In the genomic region with DNA sequence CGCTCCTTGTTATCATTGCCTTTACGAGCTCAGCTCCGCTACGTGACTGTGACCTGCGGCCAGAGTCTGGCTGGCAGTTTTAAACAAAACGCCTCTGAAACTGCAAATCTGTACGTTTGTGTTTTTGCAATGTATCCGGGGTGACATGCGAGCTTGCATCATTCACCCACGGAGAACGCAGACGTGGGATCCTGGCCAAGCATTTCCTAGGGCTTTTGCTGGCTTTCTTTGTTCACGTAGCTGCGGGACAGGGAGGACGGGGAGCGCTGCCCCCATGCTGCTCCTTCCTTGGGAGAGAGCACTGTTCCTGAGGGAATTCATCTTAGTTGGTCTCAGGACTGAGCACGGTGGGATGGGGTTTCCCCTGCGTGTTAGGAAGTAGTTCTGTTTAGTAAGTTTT, we compare ENCODE assay signal across 9 mouse cellular contexts. TPM values are rescaled to one million over a fixed set of nuclear protein-coding genes. Genes with fewer than 3 reads are reported as not detected.
DNase-seq lines count a peak whose midpoint lies in the region; ATAC-seq lines count a peak whose summit lies in the region.
"Had no signal": no experiment of that assay in that cellular context is flagged by ENCODE, and none has a peak within 500 bp of the region (broad histone marks: within the 10 kb centered on the region; RNA-seq: fewer than 3 reads in every experiment).

No protein-coding gene starts in this region.

- H3K9ac ChIP-seq in lung, embryonic 15.5 days: peak overlapping the region; percentile 7; the same call in 1 of the 2 replicates
- no peak overlapping the region for H3K9ac ChIP-seq in stomach, embryonic 15.5 days

- WGBS in lung, embryonic 15.5 days: 28% methylated on average over 18 of the region's 18 CpGs
- 82% methylated on average over 18 of the region's 18 CpGs for WGBS in limb, embryonic 10.5 days
- WGBS in stomach, embryonic 15.5 days: 38% methylated on average over 18 of the region's 18 CpGs

- no peaks in the 10 kb centered on the region for H3K9me3 ChIP-seq in lung, embryonic 15.5 days
- no peaks in the 10 kb centered on the region for H3K9me3 ChIP-seq in limb, embryonic 10.5 days (replicated peaks)
- H3K9me3 ChIP-seq in stomach, embryonic 15.5 days: no peaks in the 10 kb centered on the region

- peak overlapping the region; percentile 94 for H3K27ac ChIP-seq in lung, embryonic 15.5 days
- H3K27ac ChIP-seq in limb, embryonic 10.5 days: peak overlapping the region; percentile 31; the same call in 1 of the 2 replicates
- peak overlapping the region; percentile 89 for H3K27ac ChIP-seq in stomach, embryonic 15.5 days

- peak overlapping the region; percentile 66 for H3K4me3 ChIP-seq in lung, embryonic 15.5 days
- H3K4me3 ChIP-seq in limb, embryonic 10.5 days: no peak overlapping the region
- H3K4me3 ChIP-seq in stomach, embryonic 15.5 days (replicated peaks): peak overlapping the region; percentile 90

- no peaks in the 10 kb centered on the region for H3K27me3 ChIP-seq in lung, embryonic 15.5 days
- H3K27me3 ChIP-seq in limb, embryonic 10.5 days (ENCODE audit: low read depth, poor library complexity, severe bottlenecking): no peaks in the 10 kb centered on the region
- H3K27me3 ChIP-seq in stomach, embryonic 15.5 days (replicated peaks): no peaks in the 10 kb centered on the region

- peak overlapping the region; percentile 65 for H3K4me2 ChIP-seq in lung, embryonic 15.5 days
- H3K4me2 ChIP-seq in stomach, embryonic 15.5 days: peak overlapping the region; percentile 72

- H3K4me1 ChIP-seq in lung, embryonic 15.5 days: peaks cover 75% of the 10 kb centered on the region
- peaks cover 88% of the 10 kb centered on the region for H3K4me1 ChIP-seq in limb, embryonic 10.5 days
- H3K4me1 ChIP-seq in stomach, embryonic 15.5 days: peaks cover 50% of the 10 kb centered on the region

- DNase-seq in cerebellum, adult 8-10 months: peak; percentile 46
- no peak for DNase-seq in cerebellum, postnatal 36 days
- DNase-seq in lung, postnatal 14 days: no peak
- no peak for DNase-seq in limb, embryonic 10.5 days (ENCODE audit: low spot score)
- DNase-seq in retina, embryonic 14.5 days (ENCODE audit: low spot score): no peak
- no peak for DNase-seq in layer of hippocampus, postnatal 25 days (ENCODE audit: extremely low spot score in 1 of 2, low spot score in 1 of 2)
- DNase-seq: adrenal gland, postnatal 36 days had no signal

- H3K36me3 ChIP-seq in lung, embryonic 15.5 days: 0 out of 2 replicates have a peak, but pooled peaks cover 4% of the 10 kb centered on the region
- peaks cover 32% of the 10 kb centered on the region for H3K36me3 ChIP-seq in limb, embryonic 10.5 days
- 0 out of 2 replicates have a peak, but pooled peaks cover 13% of the 10 kb centered on the region for H3K36me3 ChIP-seq in stomach, embryonic 15.5 days

- no peak for ATAC-seq in lung, embryonic 15.5 days (ENCODE audit: borderline replicate concordance, extremely low read depth, low FRiP score, low TSS enrichment)
- ATAC-seq in stomach, embryonic 15.5 days (ENCODE audit: insufficient read depth, low FRiP score, low read depth): no peak

RNA-seq across cellular contexts. Expression of gene Sec14l1, which starts 2.4 kb away (rescaled TPM):
- 68.9 and 73.9 TPM in 2 replicates for polyA plus RNA-seq in lung, embryonic 15.5 days (2015; fragmentation: Nextera tagmentation; extraction: Ambion mirVana)
- polyA plus RNA-seq in limb, embryonic 10.5 days (2016; fragmentation: Nextera tagmentation; extraction: Ambion mirVana): 40.1 and 47.8 TPM in 2 replicates
- 48.0 and 49.5 TPM in 2 replicates for polyA plus RNA-seq in stomach, embryonic 15.5 days (2015; fragmentation: Nextera tagmentation; extraction: Ambion mirVana)
- total RNA-seq in layer of hippocampus, postnatal 25 days (2021): 100 to 1,000 TPM; 216 to 234 TPM

Comparison
In these comparisons a context has a peak if more than half of its experiments do, and no peak if none do; other contexts are left out.
1. H3K27ac ChIP-seq: peak in every context shown above with its lines; median percentile 94 in lung, embryonic 15.5 days; 89 in stomach, embryonic 15.5 days; 31 in limb, embryonic 10.5 days.